Mouse (Mus musculus) ovary, postnatal 10 days (tissue): ENCODE data around the gene Dennd4b.
A peak's percentile ranks its signal among the peaks of the same experiment; 100 is the strongest.
"Not testable (repeated sequence)": the region's sequence is repeated elsewhere in the genome, so short reads cannot be mapped to it uniquely, and the experiment has no call there.

Source experiments
- DNase-seq: peaks from one replicate; pipeline ENCODE4 v3.0.0; 2022; ENCODE audit warnings: low spot score

Dennd4b gene

DNA sequence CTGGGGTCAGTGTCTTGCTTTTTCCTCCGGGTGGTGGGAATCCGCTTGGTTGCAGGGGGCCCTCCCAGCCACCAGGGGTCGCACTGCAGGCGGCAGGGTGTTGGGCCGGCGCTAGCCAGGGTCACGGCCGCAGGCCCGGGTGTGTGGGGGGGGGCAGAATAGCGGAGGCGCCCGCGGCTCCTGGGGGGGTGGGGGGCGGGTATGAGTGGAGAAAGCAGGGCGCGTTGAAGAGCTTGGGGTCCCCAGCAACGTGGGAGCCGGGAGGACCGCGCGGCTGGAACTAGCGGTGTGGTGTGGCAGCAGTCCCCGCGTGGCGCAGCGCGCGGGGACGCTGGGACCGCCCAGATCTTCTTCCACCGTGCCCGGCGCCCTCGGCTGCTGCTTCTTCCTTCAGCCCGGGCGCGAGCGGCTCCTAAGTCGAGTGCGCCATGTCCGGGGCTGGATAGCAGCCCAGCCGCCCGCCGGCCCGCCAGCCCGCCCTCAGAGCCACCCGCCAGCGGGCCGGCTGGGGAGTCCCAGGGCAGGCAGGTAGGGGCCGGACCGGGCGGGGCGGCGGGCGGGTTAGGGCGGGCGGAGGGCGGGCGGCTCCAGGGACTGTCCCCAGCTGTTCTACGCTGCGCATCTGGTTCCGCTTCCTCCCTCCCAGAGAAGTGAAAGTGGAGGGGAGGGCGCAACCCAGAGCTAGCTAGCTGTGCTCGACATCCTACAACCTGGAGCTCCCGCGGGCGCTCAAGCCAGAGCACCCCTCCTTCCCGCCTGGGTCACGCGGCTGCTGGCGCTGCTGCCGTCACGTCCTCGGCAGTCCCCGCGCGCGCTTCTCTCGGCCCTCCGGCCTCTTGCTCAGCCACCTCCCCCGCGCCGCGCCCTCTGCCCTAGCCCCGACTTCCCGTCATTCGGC, at the start of gene Dennd4b:
Dennd4b (plus strand) TSS at position 152 of the 898 bp plus-strand sequence.
- DNase-seq = peak; percentile 93

DNA sequence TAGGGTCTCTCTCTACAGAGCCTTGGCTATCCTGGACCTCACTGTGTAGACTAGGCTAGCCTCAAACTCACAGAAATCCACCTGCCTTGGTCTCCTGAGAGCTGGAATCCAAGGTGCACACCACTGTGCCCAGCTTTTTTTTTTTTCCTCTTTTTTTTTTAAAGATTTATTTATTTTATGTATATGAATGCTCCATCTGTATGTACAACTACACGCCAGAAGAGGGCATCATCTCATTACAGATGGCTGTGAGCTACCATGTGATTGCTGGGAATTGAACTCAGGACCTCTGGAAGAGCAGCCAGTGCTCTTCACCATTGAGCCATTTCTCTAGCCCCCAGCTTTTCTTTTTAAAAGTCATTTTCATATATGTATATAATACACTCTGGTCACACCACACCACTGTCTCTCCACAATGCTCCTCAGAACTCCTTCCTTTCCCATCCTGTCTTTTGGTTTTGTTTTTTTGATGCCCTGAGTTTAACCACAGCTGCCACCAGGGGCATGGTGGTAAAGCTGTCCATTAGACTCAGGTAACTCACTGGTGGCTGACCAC, 49.1 kb upstream of the Dennd4b start:
- DNase-seq = no peak

DNA sequence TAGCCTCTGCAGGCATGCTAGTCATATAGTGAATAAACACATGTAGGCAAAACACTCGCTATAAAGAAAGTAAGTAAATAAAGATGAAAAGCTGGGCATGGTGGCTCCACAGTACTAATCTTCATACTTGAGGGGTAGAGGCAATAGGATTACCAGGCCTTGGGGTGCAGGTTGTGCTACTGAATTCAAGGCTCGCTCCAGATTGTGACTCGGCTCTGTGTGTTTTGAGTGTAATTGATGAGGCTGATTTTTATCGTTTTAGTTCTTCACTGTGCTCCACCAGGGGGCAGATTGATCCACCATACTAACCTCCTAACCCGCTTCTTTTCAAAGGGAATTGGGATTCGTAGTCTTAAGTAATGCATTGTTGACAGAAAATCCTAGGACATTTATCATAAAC, 44.9 kb upstream of the Dennd4b start:
- no peak for DNase-seq

DNA sequence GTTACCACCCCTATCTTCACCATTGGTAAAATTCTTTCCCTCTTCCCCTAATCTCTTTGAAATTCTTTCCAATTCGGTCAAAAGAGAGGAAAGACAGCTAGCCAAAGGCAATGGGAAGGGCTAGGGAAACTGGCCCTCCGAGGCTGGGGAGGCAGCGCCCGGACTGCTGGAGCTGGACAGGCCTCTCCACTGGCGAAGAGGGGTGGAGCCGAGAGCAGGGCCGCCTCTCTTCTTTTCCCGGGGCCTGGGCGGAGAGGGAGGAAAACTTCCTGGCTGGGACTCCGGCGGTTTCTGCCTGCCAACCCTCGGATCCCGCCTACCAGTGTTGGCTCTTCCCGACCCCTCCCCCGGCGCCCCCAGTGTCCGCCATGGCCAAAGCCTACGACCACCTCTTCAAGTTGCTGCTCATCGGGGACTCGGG, 44.4 kb upstream of the Dennd4b start:
- DNase-seq = peak; percentile 72

DNA sequence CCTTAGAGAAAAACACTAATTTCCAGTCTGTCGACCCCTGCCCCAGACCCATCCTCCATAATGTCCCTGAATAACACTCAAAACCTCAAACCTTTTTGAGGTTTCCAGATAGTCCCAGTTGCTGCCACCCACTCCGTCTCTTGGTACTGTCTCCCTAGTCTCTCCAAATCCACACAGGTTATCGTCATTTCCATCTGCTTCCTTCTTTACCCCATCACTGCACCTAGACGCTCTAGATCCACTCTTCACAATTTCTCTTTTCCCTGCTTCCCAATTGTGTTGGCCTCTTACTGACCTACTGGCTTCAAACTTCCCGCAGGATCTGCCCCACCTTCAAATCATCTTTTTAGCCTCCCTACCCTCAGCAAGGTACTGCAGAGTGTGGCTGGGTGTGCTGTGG, 43.9 kb upstream of the Dennd4b start:
- DNase-seq = no peak

DNA sequence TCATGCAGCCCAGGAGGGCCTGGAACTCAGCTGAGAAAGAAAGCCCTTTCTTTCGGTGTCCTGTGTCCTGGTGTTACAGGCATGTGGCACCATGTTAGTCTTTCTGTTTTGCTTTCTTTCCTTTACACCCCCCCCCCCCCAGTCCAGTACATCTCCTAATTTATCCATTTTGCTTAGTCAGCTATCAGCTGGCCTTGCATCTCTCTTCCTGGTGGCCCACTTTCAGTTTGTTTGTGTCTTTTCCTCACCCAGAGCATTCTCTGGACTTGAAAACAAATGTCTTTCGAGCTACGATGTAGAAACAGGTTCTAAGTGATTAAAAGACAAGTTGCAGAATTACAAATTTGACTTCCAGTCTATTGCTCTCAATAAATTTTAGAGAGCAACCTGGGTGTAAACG, 42.5 kb upstream of the Dennd4b start:
- no peak for DNase-seq

DNA sequence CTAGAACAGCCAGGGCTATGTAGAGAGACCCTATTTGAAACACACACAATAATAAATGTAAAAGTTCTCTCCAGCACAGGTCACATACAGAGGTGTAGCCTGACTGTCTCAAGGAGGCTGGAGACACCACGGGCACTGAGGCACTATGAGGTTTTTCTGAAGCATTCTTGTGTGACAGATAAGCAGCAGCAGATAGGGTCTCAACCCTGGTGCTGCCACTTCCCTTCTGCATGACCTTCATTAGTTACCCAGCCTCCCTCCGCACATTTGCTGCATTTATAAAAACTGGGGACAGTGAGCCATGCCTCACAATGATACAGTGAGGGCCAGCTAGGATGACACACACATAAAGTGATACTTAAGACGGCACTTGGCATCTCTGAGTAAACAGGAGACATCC, 42.0 kb upstream of the Dennd4b start:
- DNase-seq = no peak

DNA sequence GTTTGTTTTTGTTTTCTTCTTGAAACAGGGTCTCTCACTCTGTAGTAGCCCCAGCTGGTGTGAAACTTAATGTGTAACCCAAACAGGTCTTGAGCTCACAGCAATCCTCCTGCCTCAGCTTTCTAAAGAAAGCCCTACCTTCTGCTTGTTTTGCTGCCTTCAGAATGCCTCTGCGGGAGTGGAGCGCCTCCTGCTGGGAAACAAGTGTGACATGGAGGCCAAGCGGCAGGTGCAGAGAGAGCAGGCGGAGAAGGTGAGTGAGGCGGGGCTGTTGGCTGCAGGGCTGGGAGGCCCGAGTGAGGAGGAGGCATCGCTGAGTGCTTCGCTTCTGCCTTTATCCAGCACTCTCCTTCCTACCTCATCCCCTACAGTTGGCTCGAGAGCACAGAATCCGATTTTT, 40.7 kb upstream of the Dennd4b start:
- no peak for DNase-seq

DNA sequence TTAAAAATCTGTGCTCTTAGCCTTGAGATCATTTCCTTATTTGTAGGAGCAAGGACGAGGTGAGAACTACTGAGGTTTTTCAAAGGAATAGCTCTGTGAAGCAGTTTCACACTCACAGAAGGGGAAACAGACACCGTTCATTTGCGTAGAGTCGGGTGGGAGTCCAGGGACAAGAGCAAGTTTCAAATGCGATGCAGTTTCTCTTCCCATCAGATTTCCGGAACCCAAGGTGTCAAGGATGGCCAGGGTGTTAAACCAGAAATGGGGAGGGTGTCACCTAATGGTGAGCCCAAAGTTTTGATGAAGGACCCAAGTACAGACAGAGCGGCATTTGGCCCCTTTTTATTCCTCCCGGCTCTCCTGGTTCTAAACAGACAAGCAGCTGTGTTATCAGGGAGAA, 33.9 kb upstream of the Dennd4b start:
- no peak for DNase-seq

DNA sequence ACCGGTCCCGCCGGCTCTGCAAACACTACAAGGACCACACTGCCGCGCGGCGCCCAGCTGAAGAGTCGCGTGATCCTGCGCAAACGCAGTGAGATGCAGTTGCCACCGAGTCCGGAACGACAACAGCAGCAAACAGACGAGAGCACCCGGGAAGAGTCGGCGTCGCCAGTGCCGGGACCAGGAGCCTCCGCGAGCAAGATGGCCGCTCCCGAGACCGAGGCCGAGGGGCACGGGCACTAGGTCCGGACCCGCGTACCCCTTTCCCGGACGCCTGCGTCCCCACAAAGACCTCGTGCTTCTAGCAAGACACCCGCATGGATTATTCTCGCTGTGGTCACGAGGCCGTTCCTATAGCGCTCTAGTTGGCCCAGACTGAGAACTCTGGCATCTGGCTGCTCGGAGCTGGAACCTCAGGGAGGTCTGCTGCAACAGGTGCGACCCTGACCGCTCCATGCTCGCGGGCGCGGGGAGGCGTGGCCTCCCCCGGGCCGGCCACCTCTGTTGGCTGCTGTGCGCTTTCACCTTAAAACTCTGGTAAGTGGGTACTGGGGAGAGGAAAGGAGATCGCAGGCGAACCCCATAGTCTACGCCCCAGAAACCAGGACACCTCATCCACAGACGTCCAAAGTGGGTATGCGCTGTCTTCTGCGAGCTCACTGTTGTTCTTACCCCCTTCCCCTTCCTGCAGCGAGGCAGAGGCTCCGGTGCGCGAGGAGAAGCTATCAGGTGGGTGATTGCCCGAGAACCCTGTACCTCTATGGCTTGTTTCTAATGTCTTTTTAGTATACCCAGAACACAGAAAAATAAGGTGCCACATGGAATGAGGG, 33.3 kb upstream of the Dennd4b start, which contains the start of gene Jtb:
Jtb (plus strand) TSS at position 91 of the 827 bp plus-strand sequence.
- peak; percentile 73 for DNase-seq

DNA sequence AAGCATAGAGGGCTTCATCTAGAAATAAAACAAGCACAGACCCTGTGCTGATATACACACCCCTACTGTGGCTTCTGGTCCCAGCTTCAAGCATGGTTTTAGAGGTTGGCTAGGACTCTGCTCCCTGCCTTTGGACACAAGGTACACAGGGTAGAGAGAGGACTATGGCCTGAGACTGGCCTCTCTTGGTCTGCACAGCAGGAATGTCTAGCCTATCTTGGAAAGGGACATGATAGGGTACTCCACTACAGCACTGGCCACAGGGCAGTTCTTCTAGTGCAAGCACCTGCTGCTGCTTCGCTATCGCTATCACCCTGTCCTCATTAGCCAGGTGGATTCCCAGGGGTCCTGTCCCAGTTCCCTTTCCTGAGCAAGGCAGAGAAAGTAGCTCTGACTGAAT, 23.7 kb upstream of the Dennd4b start:
- DNase-seq = no peak

DNA sequence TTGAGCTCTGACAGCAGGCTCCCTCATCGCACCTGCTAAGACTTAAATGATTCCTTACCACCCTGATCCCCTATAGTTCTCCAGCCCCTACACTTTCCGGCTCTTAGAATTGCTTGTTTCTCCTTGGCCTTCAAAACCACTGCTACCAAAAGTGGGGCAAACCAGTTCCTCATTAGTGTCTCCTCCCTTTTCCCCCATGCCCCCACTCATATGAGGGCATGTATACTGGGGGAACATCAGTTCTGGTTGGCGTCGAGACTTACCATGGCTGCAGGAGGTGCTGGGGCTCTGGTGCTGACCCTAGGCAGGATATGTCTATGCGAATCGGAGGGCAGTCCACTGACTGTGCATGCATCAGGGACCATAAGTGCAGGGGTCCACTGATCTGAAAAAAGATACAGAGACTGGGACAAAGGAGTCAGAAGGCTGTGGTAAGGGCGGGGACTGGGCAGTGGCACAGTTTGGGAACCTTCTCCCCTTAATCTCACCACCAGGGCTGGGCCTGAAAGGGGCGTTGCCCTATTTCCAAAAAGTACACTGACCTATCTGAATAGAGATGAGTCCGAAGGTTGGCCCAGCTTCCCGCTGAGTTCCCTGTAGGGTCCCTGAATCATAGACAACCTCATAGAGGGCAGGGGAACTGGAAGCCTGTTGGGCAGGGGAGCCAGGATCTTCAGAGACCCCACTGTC, 23.2 kb upstream of the Dennd4b start:
- DNase-seq = no peak

DNA sequence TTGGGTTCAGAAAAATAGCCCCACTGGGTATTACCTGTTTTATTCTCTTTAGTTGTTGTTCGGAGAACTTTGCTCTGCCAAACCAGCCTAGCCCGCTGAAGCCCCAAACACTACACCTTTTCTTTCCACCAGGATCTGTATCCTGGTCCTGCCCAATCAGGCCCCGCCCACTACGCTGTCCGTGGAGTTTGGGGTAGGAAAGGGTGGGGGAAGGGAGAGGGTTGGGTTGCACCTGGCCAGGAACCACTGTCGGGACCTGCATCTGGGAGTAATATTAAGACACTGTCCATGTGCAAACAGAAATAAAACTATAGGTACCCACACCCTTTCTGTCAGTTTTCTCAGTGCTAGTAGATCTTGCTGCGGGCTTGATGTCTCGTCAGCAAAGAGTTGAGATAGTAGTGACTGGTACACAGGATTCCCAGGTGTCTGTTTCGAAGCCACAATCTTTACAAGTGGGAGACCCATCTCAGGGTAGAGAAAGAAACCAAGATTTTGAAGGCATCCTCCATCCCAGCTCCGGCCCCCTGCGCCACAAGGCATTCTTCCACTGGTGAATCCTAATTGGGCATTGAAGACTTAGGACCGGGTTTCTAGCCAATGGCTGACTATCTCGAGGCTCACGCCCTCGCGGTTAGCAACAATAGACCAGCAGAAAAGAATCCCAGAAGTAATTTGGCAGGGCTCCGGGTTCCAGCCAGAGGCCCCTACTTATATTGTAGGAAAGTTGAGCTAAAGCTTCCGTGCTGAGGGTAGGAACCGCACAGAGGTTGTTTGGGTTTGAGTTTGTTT, 21.8 kb upstream of the Dennd4b start, which contains the start of gene Creb3l4:
Creb3l4 (minus strand) TSS at position 529 of the 792 bp plus-strand sequence.
- no peak for DNase-seq

DNA sequence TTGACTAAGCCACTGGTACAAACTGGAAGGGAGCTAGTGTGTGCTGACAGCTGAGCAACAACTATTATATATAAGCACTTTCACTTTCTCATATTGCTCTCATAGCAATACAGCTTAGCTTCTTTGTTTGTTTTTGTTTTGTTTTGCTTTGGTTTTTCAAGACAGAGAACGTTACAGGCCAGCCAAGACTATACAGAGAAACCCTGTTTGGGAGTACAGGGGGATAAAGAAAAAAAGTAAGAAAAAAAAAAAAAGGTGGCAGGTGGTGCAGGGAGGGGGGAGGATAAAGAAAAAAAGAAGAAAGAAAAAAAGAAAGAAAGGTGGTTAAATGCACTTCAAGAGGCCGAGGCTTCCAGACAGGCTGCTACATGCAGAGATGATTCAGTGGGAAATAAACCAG, 19.6 kb upstream of the Dennd4b start:
- DNase-seq = no peak

DNA sequence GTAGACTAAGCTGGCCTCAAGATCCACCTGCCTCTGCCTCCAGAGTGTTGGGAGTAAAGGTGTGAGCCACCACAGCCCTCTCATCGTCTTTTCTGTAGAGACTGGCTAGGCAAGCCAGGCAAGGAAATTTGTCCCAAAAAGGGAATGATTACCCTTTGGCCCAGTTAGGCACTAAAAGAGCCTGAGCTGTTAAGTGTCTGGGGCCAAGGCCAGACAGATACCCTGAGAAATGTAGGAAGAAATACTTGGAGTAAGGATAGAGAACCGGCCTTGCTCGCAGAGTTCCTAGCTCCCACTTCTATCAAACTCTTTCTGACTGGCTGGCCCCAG, 17.4 kb upstream of the Dennd4b start:
- no peak for DNase-seq

DNA sequence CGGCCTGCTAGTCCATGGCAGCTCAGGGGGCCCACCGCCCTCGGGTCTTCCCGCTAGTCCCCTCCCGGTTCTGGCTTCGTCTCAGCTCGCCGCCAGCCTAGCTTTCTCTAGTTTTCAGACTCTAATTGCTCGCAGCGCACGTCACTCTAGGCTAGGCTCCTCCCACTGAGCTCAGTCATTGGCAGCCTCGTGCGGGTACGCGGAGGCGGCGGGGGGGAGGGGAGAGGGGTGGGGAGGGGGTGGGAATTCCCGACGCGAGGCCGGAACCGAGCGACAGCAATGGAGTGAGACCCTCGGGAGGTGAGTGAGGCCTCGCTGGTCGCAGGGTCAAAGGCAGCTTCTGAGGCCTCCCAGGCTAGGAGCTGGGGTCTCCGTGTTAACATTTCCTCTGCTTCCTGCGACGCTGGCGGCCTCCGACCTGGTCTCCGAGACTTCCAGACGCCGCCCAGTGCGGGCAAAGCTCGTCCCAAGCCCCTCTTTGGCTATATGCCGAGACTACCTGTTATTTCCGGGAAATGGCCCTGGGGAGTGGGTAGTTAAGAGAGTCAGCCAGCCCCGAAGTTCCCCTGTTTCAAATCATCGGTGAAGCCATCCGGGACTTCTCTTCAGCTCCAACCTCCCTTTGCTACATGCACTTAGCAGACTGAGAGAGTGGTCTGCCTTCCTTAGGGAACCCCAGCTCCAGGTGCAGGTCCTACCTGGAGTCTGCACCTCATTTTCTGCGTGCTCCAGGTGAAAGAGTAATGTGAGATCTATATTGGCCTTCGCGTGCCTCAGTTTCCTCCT, 16.8 kb upstream of the Dennd4b start, which contains the start of gene Slc39a1:
Slc39a1 (plus strand) TSS at position 213 of the 786 bp plus-strand sequence.
- peak; percentile 78 for DNase-seq

DNA sequence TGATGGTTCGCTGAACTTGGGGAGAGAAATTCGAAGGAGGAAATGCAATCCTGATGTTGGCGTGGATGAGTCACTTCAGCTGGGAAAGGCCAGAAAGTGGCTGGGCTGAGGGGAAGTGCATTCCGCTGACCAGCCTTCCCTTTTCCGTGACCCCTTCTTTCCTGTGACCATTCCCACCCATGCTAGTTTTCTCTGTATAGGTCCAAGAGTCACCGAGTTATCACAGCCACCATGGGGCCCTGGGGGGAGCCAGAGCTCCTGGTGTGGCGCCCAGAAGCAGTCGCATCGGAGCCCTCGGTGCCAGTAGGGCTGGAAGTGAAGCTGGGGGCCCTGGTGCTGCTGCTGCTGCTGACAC, 16.3 kb upstream of the Dennd4b start:
- no peak for DNase-seq

DNA sequence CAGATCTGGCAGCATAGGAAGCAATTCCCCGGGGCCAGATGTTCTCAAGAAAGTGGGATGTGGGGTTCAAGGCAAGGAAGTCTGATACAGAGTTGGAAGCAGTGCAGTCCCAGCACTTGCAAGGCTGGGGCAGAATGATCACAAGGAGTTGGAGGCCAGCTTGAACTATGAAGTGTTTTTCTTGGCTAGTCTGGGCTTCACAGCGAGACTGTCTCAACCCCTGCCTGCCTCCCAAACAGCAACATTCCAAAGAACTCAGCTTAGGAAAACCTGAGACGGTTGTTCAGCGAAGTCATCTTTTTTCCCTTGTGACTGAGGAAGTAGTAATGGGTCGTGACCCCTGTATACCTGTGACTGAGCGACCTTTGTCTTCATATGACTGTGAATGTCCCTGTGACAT, 14.2 kb upstream of the Dennd4b start:
- DNase-seq = no peak

DNA sequence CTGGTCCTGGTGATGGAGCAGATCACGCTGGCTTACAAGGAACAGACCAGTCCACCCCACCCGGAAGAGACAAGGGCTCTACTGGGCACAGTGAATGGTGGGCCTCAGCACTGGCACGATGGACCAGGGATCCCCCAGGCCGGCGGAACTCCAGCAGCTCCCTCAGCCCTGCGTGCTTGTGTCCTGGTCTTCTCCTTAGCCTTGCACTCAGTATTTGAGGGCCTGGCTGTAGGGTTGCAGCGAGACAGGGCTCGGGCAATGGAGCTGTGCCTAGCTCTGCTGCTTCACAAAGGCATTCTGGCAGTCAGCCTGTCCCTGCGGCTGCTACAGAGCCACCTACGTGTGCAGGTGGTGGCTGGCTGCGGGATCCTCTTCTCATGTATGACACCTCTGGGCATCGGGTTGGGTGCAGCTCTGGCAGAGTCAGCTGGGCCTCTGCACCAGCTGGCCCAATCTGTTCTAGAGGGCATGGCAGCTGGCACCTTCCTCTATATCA, 13.2 kb upstream of the Dennd4b start:
- DNase-seq = not testable (repeated sequence)

DNA sequence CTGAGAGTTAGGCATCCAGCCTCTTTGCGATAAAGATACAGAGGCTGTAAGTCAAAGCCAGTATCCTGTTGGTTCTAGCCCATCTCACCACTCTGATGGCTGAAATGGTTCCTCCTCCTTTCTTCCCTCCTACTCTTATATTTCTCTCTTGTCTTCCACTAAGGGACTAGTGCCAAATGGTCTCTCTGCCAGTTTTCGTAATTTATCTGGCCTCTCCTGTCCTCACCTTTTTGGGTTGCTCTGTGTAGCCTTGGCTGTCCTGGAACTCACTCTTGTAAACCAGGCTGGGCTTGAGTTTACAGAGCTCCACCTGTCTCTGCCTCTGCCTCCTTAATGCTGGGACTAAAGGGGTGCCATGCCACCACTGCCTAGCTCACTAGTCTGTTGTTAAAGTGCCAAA, 12.3 kb upstream of the Dennd4b start:
- not testable (repeated sequence) for DNase-seq
